Mouse (Mus musculus) MEL (cell line): ENCODE measurements around the gene Zbtb7a. TPM values are rescaled to one million over a fixed set of nuclear protein-coding genes. Genes with fewer than 3 reads are reported as not detected.

Source experiments
- polyA plus RNA-seq, 2 experiments: library from polyadenylated mRNA; stranded (reverse) in 1 of 2; unstranded in 1 of 2; fragments of >175 nt in 1 of 2; fragments of >200 nt in 1 of 2; gene quantifications; 2 replicates each; pipeline versions ENCODE4 v1.2.1 to v1.2.4; 2012; ENCODE audit warnings: low replicate concordance in 2 of 2, low read depth in 1 of 2; ENCODE audit not compliant: insufficient read length in 2 of 2, insufficient read depth in 1 of 2, missing spikeins in 1 of 2
- total RNA-seq: library from RNA; depleted of rRNA; stranded (reverse); fragments of 300-350 nt; gene quantifications from 2 replicates; pipeline ENCODE4 v1.2.3, GENCODE M21; 2012; rRNA removed

Gene Zbtb7a
- total and polyA plus RNA-seq, 3 experiments = 25.3 to 45.4 (median 40.6) TPM

Other genes starting within 250 kb of the Zbtb7a start
Only the 30 nearest of the 31 such genes appear.
- 349 and 366 TPM in 2 replicates for gene Timm13, start 234.3 kb upstream of the Zbtb7a start, total RNA-seq
- gene Timm13, start 234.3 kb upstream of the Zbtb7a start, polyA plus RNA-seq = 100 to 1,000 TPM; 329 to 645 TPM
- gene Lmnb2, start 217.0 kb upstream of the Zbtb7a start, total RNA-seq = 28.4 and 32.8 TPM in 2 replicates
- 10 to 100 TPM in 1 of 2 experiments, not detected in 1; 29.9 TPM for gene Lmnb2, start 217.0 kb upstream of the Zbtb7a start, polyA plus RNA-seq
- gene Gadd45b, start 205.1 kb upstream of the Zbtb7a start, total RNA-seq = 13.3 and 13.4 TPM in 2 replicates
- 10 to 100 TPM in 1 of 2 experiments, not detected in 1; 10.1 TPM for gene Gadd45b, start 205.1 kb upstream of the Zbtb7a start, polyA plus RNA-seq
- gene Gng7, start 120.3 kb upstream of the Zbtb7a start, total RNA-seq = 0.92 and 1.3 TPM in 2 replicates
- gene Gng7, start 120.3 kb upstream of the Zbtb7a start, polyA plus RNA-seq = 1 to 10 TPM in 1 of 2 experiments, not detected in 1; 6.2 TPM
- not detected in 2 replicates for gene Diras1, start 109.6 kb upstream of the Zbtb7a start, total RNA-seq
- gene Diras1, start 109.6 kb upstream of the Zbtb7a start, polyA plus RNA-seq = under 1 TPM in 1 of 2 experiments, not detected in 1; 0.04 TPM
- 14.8 and 19.5 TPM in 2 replicates for gene Slc39a3, start 97.8 kb upstream of the Zbtb7a start, total RNA-seq
- gene Slc39a3, start 97.8 kb upstream of the Zbtb7a start, polyA plus RNA-seq = 10 to 100 TPM in 1 of 2 experiments, not detected in 1; 15.6 TPM
- gene Sgta, start 75.0 kb upstream of the Zbtb7a start, total RNA-seq = 100 and 101 TPM in 2 replicates
- gene Sgta, start 75.0 kb upstream of the Zbtb7a start, polyA plus RNA-seq = 1,000 to 10,000 TPM in 1 of 2 experiments, 100 to 1,000 TPM in 1; 152 to 1,019 TPM
- gene Thop1, start 65.2 kb upstream of the Zbtb7a start, total RNA-seq = 121 and 126 TPM in 2 replicates
- 100 to 1,000 TPM in 1 of 2 experiments, 10 to 100 TPM in 1; 75.7 to 113 TPM for gene Thop1, start 65.2 kb upstream of the Zbtb7a start, polyA plus RNA-seq
- not detected in 2 replicates for gene Creb3l3, start 36.3 kb upstream of the Zbtb7a start, total RNA-seq
- under 1 TPM in 1 of 2 experiments, not detected in 1; 0.35 TPM for gene Creb3l3, start 36.3 kb upstream of the Zbtb7a start, polyA plus RNA-seq
- gene Map2k2, start 29.3 kb upstream of the Zbtb7a start, total RNA-seq = 147 and 152 TPM in 2 replicates
- 100 to 1,000 TPM in 1 of 2 experiments, not detected in 1; 212 TPM for gene Map2k2, start 29.3 kb upstream of the Zbtb7a start, polyA plus RNA-seq
- gene Pias4, start 32.7 kb downstream of the Zbtb7a start, total RNA-seq = 19.5 and 21.0 TPM in 2 replicates
- gene Pias4, start 32.7 kb downstream of the Zbtb7a start, polyA plus RNA-seq = 10 to 100 TPM in 1 of 2 experiments, not detected in 1; 40.4 TPM
- gene Eef2, start 41.4 kb downstream of the Zbtb7a start, total RNA-seq = 2,850 and 2,863 TPM in 2 replicates
- 1,000 to 10,000 TPM; 3,442 to 4,586 TPM for gene Eef2, start 41.4 kb downstream of the Zbtb7a start, polyA plus RNA-seq
- gene Dapk3, start 47.8 kb downstream of the Zbtb7a start, total RNA-seq = 42.3 and 49.2 TPM in 2 replicates
- 10 to 100 TPM in 1 of 2 experiments, not detected in 1; 79.1 TPM for gene Dapk3, start 47.8 kb downstream of the Zbtb7a start, polyA plus RNA-seq
- gene 4930442H23Rik, start 48.6 kb downstream of the Zbtb7a start, total RNA-seq = 0.13 and 0.31 TPM in 2 replicates
- gene 4930442H23Rik, start 48.6 kb downstream of the Zbtb7a start, polyA plus RNA-seq = under 1 TPM in 1 of 2 experiments, not detected in 1; 0.42 TPM
- not detected in 2 replicates for gene Nmrk2, start 66.8 kb downstream of the Zbtb7a start, total RNA-seq
- gene Nmrk2, start 66.8 kb downstream of the Zbtb7a start, polyA plus RNA-seq = not detected
- 0.19 and 0.20 TPM in 2 replicates for gene Atcay, start 95.6 kb downstream of the Zbtb7a start, total RNA-seq
- under 1 TPM in 1 of 2 experiments, not detected in 1; 0.33 TPM for gene Atcay, start 95.6 kb downstream of the Zbtb7a start, polyA plus RNA-seq
- 0.39 and 0.81 TPM in 2 replicates for gene Zfr2, start 97.9 kb downstream of the Zbtb7a start, total RNA-seq
- 1 to 10 TPM in 1 of 2 experiments, not detected in 1; 1.4 TPM for gene Zfr2, start 97.9 kb downstream of the Zbtb7a start, polyA plus RNA-seq
- 0.10 and 0.23 TPM in 2 replicates for gene Matk, start 117.7 kb downstream of the Zbtb7a start, total RNA-seq
- gene Matk, start 117.7 kb downstream of the Zbtb7a start, polyA plus RNA-seq = 1 to 10 TPM in 1 of 2 experiments, not detected in 1; 1.0 TPM
- gene Mrpl54, start 131.7 kb downstream of the Zbtb7a start, total RNA-seq = 137 and 150 TPM in 2 replicates
- 100 to 1,000 TPM; 157 to 421 TPM for gene Mrpl54, start 131.7 kb downstream of the Zbtb7a start, polyA plus RNA-seq
- 68.9 and 81.3 TPM in 2 replicates for gene Apba3, start 131.7 kb downstream of the Zbtb7a start, total RNA-seq
- 10 to 100 TPM in 1 of 2 experiments, not detected in 1; 73.2 TPM for gene Apba3, start 131.7 kb downstream of the Zbtb7a start, polyA plus RNA-seq
- 2.5 and 2.9 TPM in 2 replicates for gene Tjp3, start 156.4 kb downstream of the Zbtb7a start, total RNA-seq
- 1 to 10 TPM in 1 of 2 experiments, not detected in 1; 4.9 TPM for gene Tjp3, start 156.4 kb downstream of the Zbtb7a start, polyA plus RNA-seq
- gene Pip5k1c, start 157.7 kb downstream of the Zbtb7a start, total RNA-seq = 14.1 and 14.4 TPM in 2 replicates
- 10 to 100 TPM in 1 of 2 experiments, not detected in 1; 40.5 TPM for gene Pip5k1c, start 157.7 kb downstream of the Zbtb7a start, polyA plus RNA-seq
- 43.5 and 47.6 TPM in 2 replicates for gene Cactin, start 185.9 kb downstream of the Zbtb7a start, total RNA-seq
- 10 to 100 TPM in 1 of 2 experiments, not detected in 1; 66.8 TPM for gene Cactin, start 185.9 kb downstream of the Zbtb7a start, polyA plus RNA-seq
- 0.13 TPM in 1 of 2 replicates, not detected in the other for gene Tbxa2r, start 193.5 kb downstream of the Zbtb7a start, total RNA-seq
- under 1 TPM in 1 of 2 experiments, not detected in 1; 0.31 TPM for gene Tbxa2r, start 193.5 kb downstream of the Zbtb7a start, polyA plus RNA-seq
- not detected in 2 replicates for gene Gipc3, start 208.0 kb downstream of the Zbtb7a start, total RNA-seq
- gene Gipc3, start 208.0 kb downstream of the Zbtb7a start, polyA plus RNA-seq = not detected
- gene Hmg20b, start 215.3 kb downstream of the Zbtb7a start, total RNA-seq = 22.8 and 27.0 TPM in 2 replicates
- 10 to 100 TPM in 1 of 2 experiments, not detected in 1; 92.7 TPM for gene Hmg20b, start 215.3 kb downstream of the Zbtb7a start, polyA plus RNA-seq
- 17.9 and 29.0 TPM in 2 replicates for gene Mfsd12, start 222.3 kb downstream of the Zbtb7a start, total RNA-seq
- gene Mfsd12, start 222.3 kb downstream of the Zbtb7a start, polyA plus RNA-seq = 10 to 100 TPM in 1 of 2 experiments, not detected in 1; 22.5 TPM
- 6.7 and 12.1 TPM in 2 replicates for gene 4930404N11Rik, start 230.6 kb downstream of the Zbtb7a start, total RNA-seq
- gene 4930404N11Rik, start 230.6 kb downstream of the Zbtb7a start, polyA plus RNA-seq = 1 to 10 TPM in 1 of 2 experiments, not detected in 1; 3.1 TPM
- 20.7 and 24.7 TPM in 2 replicates for gene Fzr1, start 243.3 kb downstream of the Zbtb7a start, total RNA-seq
- gene Fzr1, start 243.3 kb downstream of the Zbtb7a start, polyA plus RNA-seq = 100 to 1,000 TPM in 1 of 2 experiments, not detected in 1; 115 TPM
- gene Dohh, start 249.2 kb downstream of the Zbtb7a start, total RNA-seq = 153 and 157 TPM in 2 replicates
- gene Dohh, start 249.2 kb downstream of the Zbtb7a start, polyA plus RNA-seq = 100 to 1,000 TPM in 1 of 2 experiments, not detected in 1; 145 TPM